Mouse (Mus musculus): Measurements from ENCODE around the gene Wif1. TPM values are rescaled to one million over a fixed set of nuclear protein-coding genes. Genes with fewer than 3 reads are reported as not detected.

Gene Wif1
- under 1 TPM in 1 of 2 experiments, not detected in 1; 0.24 TPM for total RNA-seq (2021)
- 0.08 and 0.20 TPM in 2 replicates for polyA plus RNA-seq (2012; rRNA removed)
- long read RNA-seq, partial matches to known transcripts, result 0 of 1 reads
- long read RNA-seq, other reads (novel, unspliced or antisense), result 0 of 1 reads

GRCm38 (mm10) chr10:121033826-121034568 lies at the start of gene Wif1:
TSS of gene Wif1 (plus strand) at chr10:121033960.
- peak; percentile 88 for DNase-seq

- DNase-seq, result no peak
Observed at GRCm38 (mm10) chr10:121002135-121002534, 31.6 kb upstream of the Wif1 start.

- DNase-seq, result no peak
Observed at GRCm38 (mm10) chr10:121011496-121011895, 22.3 kb upstream of the Wif1 start.

DNA sequence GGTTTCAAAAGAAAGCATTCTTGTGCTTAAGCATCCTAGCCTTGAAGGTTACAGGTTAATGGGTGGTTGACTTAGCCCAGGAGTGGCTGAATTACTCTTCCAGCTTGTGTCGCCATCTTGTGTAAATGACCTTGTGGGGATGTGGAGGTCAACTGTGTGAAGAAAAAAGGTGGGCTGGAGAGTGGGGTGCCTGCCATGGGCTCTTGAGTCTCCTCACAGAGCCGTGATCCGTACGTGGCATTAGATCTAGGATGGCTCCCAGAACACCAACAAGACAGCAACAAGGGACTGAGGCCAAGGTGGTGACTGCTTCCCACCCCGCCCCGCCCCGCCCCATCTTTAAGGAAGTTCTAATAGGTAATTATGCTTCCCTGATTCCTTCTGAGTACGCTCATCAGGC lies 17.5 kb upstream of the Wif1 start:
- DNase-seq, result no peak

GRCm38 (mm10) chr10:121016711-121017503 lies 16.9 kb upstream of the Wif1 start:
- DNase-seq, result peak; percentile 82

DNA sequence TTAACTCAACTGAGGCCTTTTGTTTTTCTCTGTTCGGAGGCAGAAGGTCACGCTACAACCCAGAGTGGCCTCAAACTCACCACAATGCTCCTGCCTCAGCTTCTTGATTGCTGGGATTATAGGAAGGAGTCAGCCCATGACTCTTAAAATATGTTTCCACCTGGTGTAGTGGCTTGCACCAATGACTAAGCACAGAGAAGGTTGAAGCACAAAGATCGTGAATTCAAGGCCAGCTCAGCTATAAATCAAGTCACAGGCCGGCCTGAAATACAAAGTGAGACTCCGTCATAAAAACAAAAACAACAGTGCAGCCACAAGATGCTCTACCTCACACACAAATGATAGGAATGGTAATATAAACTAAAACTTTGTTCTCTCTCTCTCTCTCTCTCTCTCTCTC lies 10.8 kb upstream of the Wif1 start:
- DNase-seq, result peak; percentile 76

- peak; percentile 41 for DNase-seq
Observed at GRCm38 (mm10) chr10:121031802-121032201, 2.0 kb upstream of the Wif1 start.

GRCm38 (mm10) chr10:121033128-121033791 lies 500 bp upstream of the Wif1 start:
- DNase-seq, result peak; percentile 90

- DNase-seq, result no peak
Observed at GRCm38 (mm10) chr10:121034569-121034947, 798 bp downstream of the Wif1 start.

DNA sequence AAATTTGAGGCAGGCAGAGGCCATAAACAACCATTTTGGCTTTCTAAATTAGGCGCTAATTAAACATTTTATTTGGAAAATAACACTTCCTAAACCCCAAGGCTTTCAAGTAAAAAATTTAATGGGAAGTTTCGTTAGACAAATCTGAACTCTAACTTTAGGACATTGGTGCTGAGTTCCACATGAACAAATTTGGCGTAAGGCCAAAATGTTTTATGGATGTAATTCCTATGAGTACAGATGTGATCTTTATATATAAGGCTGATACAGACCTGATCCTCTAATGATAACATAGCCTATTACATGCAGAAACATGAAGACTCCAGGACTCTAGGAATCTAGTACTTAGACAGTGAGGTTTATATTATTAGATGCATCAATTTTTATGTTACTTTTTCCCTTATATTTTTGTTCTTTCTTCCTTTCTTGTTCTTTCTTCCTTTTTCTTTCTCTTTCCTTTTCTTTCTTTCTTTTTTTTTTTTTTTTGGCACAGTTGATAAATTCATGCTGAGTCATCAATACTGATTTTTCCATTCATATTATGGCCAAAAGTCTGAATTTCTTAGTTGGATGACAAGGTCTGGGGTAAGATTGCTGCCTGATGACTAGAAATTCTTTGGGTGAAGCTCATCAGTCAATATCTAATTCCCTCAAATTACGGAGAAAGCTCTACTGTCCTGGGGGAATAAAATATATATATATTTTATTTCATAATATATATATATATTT lies 5.0 kb downstream of the Wif1 start:
- DNase-seq, result no peak

DNA sequence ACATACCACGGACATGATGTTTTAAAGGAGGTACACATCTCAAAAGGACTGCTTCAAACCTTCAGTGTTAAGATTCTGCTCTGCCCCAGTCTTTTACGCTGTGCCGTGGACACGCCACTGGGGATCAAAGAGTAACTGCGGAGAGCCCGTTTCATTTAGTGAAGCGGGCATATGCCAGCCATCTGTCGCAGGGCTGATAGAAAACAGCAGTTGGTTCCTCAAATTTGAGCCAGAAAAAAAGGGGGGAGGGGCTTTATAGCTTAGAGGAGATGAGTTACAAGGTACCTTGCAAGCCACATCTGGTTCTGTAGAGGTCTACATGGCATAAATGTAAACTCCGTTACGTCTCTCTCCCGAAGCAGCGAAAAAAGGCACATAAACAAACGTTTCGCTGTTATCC lies 7.2 kb downstream of the Wif1 start:
- DNase-seq, result no peak

- DNase-seq, result no peak
Observed at GRCm38 (mm10) chr10:121047440-121047839, 13.7 kb downstream of the Wif1 start.

DNA sequence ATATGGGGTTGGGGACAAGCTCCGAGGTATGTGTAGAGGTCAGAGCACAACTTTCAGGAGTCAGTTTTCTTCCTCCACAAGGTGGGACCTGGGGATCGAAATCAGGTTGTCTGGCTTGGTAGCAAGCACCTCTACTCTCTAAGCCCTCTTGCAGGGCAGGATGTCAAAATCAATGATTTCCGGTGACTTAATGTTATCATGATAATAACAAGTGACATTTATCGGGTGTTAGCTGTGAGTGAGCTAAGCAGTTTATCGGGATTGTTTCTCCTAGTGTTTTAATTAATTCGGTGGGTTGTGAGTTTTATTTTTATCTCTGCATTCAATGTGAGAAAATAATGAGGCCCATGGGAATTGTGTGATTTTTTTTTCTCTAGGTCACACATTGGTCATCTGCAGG lies 18.3 kb downstream of the Wif1 start:
- no peak for DNase-seq

DNA sequence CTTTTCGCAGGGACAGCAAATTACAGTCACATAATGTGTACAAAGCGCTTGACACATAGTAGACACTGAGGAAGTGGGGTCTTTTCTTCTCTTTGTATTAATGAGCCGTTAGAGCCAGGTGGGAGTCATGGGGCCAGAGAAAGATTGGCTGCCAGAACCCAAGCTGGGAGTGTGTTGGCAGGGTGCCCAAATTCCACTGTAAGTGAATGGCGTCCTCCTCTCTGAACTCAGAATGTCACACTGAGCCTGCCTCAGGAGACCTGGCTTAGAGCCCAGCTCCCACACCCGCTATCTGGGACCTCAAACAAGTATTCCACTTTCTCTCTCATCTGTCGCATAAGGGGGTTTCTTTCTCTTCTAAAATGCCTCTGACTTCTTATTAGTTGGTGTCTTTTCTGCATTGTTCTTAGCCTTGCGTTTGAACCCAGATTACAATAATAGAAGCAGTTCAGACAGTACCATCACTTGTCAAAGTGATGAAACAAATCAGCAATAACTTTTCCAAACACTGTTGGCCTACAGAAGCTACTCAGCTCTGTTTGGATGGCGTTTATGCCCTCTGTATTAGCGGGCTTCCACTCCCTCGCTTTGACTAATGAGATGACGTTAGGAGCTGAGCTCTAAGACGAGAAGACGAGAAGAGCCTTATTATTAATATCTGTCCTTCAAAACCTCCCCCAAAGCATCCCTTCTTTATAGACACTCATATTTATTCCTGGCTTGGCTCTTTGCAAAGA lies 21.9 kb downstream of the Wif1 start:
- DNase-seq, result peak; percentile 73

DNA sequence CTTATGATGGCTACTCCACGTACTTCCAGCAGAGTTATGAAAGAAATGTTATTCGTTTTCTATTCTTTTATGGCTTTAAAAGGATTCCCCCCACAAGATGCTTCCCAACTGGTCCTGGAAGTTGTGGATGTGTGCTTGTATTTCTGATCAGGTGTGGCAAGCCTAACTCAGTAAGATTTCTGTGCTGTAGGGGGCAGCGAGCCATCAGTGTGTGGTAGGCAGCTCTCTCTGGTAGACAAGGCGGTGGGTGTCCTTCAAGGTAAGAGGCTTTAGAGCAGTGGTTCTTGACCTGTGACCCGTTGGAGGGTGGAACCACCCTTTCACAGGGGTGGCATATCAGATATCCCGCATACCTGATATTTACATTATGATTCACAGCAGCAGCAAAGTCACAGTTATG lies 23.1 kb downstream of the Wif1 start:
- no peak for DNase-seq

GRCm38 (mm10) chr10:121059043-121060003 lies 25.6 kb downstream of the Wif1 start:
- DNase-seq, result peak; percentile 22

DNA sequence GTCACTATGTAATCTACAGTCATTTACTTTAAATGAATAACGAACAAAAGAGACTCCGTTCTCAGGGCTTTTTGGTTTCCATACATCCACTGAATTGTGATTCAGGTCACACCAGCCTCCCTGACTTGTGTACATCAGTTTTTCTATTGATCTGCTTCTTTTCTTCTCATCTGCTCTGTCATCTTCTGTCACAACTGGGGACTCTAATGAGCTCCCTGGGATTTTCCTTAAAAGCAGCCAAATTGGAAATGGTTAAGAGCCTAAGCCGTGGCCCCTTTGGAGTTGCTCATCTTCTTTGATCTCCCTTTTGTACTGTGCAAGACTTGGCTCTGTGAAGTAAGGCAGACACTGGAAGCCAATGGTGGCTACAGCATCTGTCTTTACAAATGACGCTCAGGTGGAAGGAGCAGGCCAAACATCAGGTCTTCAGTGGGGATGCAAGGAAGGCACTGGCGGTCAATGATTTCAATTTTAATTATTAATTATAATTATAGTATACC lies 27.6 kb downstream of the Wif1 start:
- no peak for DNase-seq

DNA sequence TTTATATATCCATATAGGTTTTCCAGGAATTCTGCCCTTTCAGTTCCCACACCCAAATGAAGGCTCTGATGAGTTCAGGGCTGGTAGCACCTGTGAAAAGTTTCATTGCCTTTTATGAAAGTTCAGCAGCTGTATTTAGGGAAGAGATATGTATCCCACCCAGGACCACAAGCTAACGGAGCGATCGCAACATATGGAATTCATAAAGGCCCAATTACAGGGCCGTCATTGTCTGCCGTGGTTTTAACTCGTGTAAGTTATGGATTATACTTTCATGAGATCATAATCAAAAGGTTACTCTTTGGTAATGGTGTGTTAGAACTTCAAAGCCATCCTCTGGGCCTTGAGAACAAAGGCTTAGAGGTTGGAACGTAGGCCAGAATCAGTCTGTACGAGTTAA lies 28.9 kb downstream of the Wif1 start:
- no peak for DNase-seq

DNA sequence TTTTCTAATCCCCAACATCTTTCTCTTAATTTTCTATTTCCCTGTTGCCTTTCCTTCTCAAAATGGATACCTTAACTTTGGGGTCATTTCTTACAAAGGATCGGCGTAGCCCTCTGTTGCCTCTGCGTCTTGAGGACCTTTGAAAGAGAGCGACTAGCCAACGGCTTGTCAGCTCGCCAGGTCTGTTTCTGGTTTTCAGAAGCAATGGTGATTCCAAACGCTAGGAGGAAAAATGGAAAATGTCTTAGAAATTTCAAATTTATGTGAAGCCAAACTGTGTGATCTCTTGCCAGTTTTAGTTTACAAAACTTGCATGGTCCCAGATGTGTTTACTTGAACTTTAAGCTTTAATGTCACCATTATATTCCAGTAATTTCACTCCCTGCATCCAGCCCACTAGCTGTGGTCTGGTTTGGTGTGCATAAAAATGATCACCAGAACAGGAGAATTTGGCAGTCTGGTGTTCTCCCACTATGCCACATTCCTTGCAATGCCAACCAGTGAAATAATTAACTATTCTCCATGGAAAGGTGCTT lies 33.7 kb downstream of the Wif1 start:
- peak; percentile 11 for DNase-seq

DNA sequence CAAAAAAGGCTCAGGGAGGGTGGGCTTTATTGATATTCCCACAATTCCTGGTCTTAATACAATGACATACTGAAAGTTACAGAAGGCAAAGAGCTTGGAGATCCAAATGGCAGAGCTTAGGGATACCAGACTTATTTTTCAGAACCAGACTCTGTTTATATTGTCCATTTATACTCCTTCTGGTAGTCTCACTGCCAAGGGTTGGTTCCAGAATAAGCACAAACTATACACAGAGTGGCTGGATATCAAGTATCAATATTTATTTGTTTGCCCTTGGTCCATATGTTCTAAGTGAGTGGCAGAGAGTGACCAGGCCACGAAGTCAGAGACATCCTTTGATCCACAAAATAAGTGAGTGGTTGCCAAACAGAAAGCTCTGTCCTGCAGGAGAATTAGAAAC lies 34.2 kb downstream of the Wif1 start:
- DNase-seq, result no peak
